Mouse (Mus musculus) adrenal gland, adult 18-20 months (tissue): ENCODE measurements around the gene Apool. TPM values are rescaled to one million over a fixed set of nuclear protein-coding genes. Genes with fewer than 3 reads are reported as not detected.
A peak's percentile ranks its signal among the peaks of the same experiment; 100 is the strongest.

Source experiments
- DNase-seq, 2 experiments: peaks; one replicate each; pipeline ENCODE4 v3.0.0; 2021 to 2022; ENCODE audit warnings: low spot score in 2 of 2
- long read RNA-seq, 2 experiments: library from polyadenylated mRNA; stranded (forward); transcript quantifications; one replicate each; pipeline ENCODE4 v2.0.0; 2021
- total RNA-seq, 2 experiments: library from RNA; stranded (reverse); gene quantifications; 1 replicate in 1 of 2; 2 replicates in 1 of 2; pipeline ENCODE4 v1.2.3; 2021

Apool gene
- total RNA-seq: 10 to 100 TPM; 47.0 to 48.2 TPM
- long read RNA-seq, experiment 1, transcript Apool-201 (9 exons, 1,359 nt): major isoform, 13 of 13 reads
- long read RNA-seq, experiment 1, partial matches to known transcripts: 0 of 13 reads
- long read RNA-seq, experiment 1, other reads (novel, unspliced or antisense): 0 of 13 reads
- long read RNA-seq, experiment 2, transcript Apool-201 (9 exons, 1,359 nt): major isoform, 38 of 43 reads
- long read RNA-seq, experiment 2, partial matches to known transcripts: 3 of 43 reads
- long read RNA-seq, experiment 2, other reads (novel, unspliced or antisense): 2 of 43 reads

- peak; percentile 80 to 84 for DNase-seq
These were observed at the start of gene Apool for GRCm38 (mm10) chrX:112310804-112311530. Apool (plus strand) TSS chrX:112311334.

- no peak for DNase-seq
These were observed 37.6 kb upstream of the Apool start for GRCm38 (mm10) chrX:112273550-112273949.

GRCm38 (mm10) chrX:112311531-112311887 is 375 bp downstream of the Apool start:
- DNase-seq: peak in 1 of 2 experiments; percentile 19

GRCm38 (mm10) chrX:112312094-112312493 is 960 bp downstream of the Apool start:
- no peak for DNase-seq

GRCm38 (mm10) chrX:112320273-112320672 is 9.1 kb downstream of the Apool start:
- no peak for DNase-seq

GRCm38 (mm10) chrX:112339486-112339885 is 28.4 kb downstream of the Apool start:
- peak in 1 of 2 experiments; percentile 21 for DNase-seq

GRCm38 (mm10) chrX:112347467-112348394 is 36.6 kb downstream of the Apool start:
- no peak for DNase-seq

GRCm38 (mm10) chrX:112348395-112348791 is 37.3 kb downstream of the Apool start:
- DNase-seq: no peak

- DNase-seq: no peak
These were observed 57.3 kb downstream of the Apool start for GRCm38 (mm10) chrX:112368426-112368825.

- DNase-seq: peak; percentile 19 to 37
These were observed 59.7 kb downstream of the Apool start for GRCm38 (mm10) chrX:112370577-112371410.

- no peak for DNase-seq
These were observed 95.5 kb downstream of the Apool start, which contains the start of gene Satl1 for GRCm38 (mm10) chrX:112406679-112407078. Satl1 (minus strand) TSS chrX:112406779.

GRCm38 (mm10) chrX:112412309-112412708 is 101.2 kb downstream of the Apool start:
- DNase-seq: no peak

Other genes with a start within 250 kb of the Apool start
- 1 to 10 TPM; 1.6 to 2.0 TPM for gene 4933403O08Rik, start 72.3 kb upstream of the Apool start, total RNA-seq
- gene Satl1, start 95.4 kb downstream of the Apool start, total RNA-seq: not detected
- gene 2010106E10Rik, start 183.9 kb downstream of the Apool start, total RNA-seq: not detected